Mouse (Mus musculus) embryonic facial prominence, embryonic 10.5 days (tissue): Measurements from ENCODE around the gene 1700017B05Rik. TPM values are rescaled to one million over a fixed set of nuclear protein-coding genes. Genes with fewer than 3 reads are reported as not detected.
"Not testable (repeated sequence)": the region's sequence is repeated elsewhere in the genome, so short reads cannot be mapped to it uniquely, and the experiment has no call there.

Experiments used
- DNase-seq: peaks from one replicate; pipeline ENCODE4 v3.0.0-alpha.2; 2017; ENCODE audit warnings: low spot score
- H3K27ac ChIP-seq: fragments of 300-500 bp; sonication (generic); replicated peaks from 2 replicates; pipeline ENCODE4 v1.5.1; 2016; ENCODE audit warnings: mild to moderate bottlenecking
- H3K27me3 ChIP-seq: fragments of 300-500 bp; sonication (generic); replicated peaks from 2 replicates; pipeline ENCODE4 v1.6.1; 2016; ENCODE audit warnings: low read depth, mild to moderate bottlenecking; ENCODE audit not compliant: poor library complexity, severe bottlenecking
- H3K36me3 ChIP-seq: fragments of 300-500 bp; sonication (generic); replicated peaks from 2 replicates; pipeline ENCODE4 v1.6.1; 2016; ENCODE audit warnings: mild to moderate bottlenecking, moderate library complexity
- H3K4me1 ChIP-seq: fragments of 300-500 bp; sonication (generic); 2 replicates; pipeline ENCODE4 v1.6.1; 2016
- H3K4me3 ChIP-seq: fragments of 300-500 bp; sonication (generic); 2 replicates; pipeline ENCODE4 v1.5.1; 2016; ENCODE audit warnings: mild to moderate bottlenecking, moderate library complexity
- H3K9me3 ChIP-seq: fragments of 300-500 bp; sonication (generic); 2 replicates; pipeline ENCODE4 v1.6.1; 2016; ENCODE audit warnings: mild to moderate bottlenecking
- WGBS: fragments of 180-500 bp; shearing (Covaris S2); methylation state at CpG from one replicate; pipeline ENCODE4 v1.1.7; 2016; 5-methylcytosine and 5-hydroxymethylcytosine counted together
- polyA plus RNA-seq: library from polyadenylated mRNA; unstranded; fragments of >200 nt; fragmentation: Nextera tagmentation; extraction: Ambion mirVana; gene quantifications from 2 replicates; pipeline ENCODE4 v1.2.1, GENCODE M21; 2016

1700017B05Rik gene
- polyA plus RNA-seq, result 15.6 and 16.8 TPM in 2 replicates

DNA sequence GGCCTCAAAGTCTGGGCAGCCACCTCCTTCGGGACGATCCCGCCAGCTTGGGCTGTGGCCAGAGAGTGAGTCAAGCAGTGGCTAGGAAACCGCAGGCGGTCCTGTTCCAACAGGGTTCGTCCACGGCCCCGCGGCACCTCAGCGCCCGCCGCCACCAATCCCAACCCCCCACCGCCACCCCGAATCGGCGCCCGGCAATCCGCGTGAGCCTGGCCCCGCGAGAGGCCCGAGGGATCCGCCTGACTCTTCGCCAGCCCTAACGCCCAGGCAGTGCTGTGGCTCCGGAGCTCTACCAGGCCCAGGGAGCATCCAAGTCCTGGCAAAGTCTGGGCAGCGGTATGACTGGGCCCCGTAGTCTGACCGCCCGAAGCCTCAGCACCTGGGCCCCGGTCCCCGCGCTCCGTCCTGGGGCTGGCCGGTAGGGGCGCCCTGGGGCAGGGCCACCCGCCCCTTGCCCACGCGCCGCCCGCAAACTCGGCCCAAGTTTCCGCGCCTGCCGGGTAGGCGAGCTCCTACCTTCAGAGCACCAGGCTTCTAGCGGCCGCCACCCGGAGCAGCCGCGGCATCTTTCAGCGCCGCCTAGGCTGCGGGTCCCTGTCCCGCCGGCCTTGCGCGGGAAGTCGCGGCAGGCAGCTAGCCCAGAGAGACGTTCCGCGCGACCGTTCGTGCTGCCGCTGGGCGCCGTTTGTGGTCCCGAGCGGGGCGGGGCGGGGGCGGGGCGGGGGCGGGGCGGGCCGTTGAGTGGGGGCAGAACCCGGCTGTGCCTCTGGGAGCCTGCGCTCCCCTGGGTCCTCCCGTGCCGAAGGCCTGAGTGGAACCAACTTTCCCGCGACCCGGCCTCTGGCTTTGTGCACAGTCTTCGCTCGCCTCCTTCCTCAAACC, at the start of gene 1700017B05Rik:
Gene 1700017B05Rik, minus strand, starts transcription at position 700 of the 882 bp plus-strand sequence.
- Histone ChIP-seq H3K4me1 (peaks cover 57% of the 10 kb centered on the region), H3K27ac (peak within 1 kb of the TSS; percentile 92), H3K4me3 (peak within 1 kb of the TSS; percentile 86), H3K36me3 (peaks cover 19% of the 10 kb centered on the region), H3K27me3 (peaks cover 43% of the 10 kb centered on the region), H3K9me3 (no peaks in the 10 kb centered on the region)
- peak; percentile 86 for DNase-seq
- under 1% methylated on average over 87 of the region's 87 CpGs for WGBS

DNA sequence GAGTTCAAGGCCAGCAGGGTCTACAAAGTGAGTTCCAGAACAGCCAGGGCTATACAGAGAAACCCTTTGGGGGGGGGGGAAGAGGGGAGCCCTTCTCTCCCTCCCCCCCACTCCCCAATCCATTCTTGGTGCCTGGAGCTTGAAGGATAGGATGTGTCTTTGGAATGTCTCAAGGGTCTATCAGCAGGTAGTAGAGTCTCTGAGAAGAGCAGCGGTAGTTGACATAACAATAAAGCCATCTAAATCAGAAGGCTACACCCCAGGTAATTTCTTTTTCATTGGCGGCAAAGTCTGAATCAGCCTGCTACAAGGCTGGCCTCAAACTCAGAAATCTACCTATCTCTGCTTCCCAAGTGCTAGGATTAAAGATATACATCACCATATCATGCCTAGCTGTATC, 48.5 kb upstream of the 1700017B05Rik start:
- DNase-seq, result no peak
- Histone ChIP-seq H3K4me3 (no peak overlapping the region), H3K27ac (no peak overlapping the region), H3K27me3 (no peaks in the 10 kb centered on the region), H3K4me1 (no peaks in the 10 kb centered on the region), H3K9me3 (no peaks in the 10 kb centered on the region), H3K36me3 (no peaks in the 10 kb centered on the region)
- 93% methylated on average over 2 of the region's 2 CpGs for WGBS

- WGBS, result 90% methylated on average over 4 of the region's 4 CpGs
- Histone ChIP-seq H3K27ac (no peak overlapping the region), H3K4me3 (no peak overlapping the region), H3K36me3 (no peaks in the 10 kb centered on the region), H3K9me3 (no peaks in the 10 kb centered on the region), H3K4me1 (no peaks in the 10 kb centered on the region), H3K27me3 (no peaks in the 10 kb centered on the region)
- DNase-seq, result no peak
Measured at GRCm38 (mm10) chr9:57309353-57309752, 46.9 kb upstream of the 1700017B05Rik start.

DNA sequence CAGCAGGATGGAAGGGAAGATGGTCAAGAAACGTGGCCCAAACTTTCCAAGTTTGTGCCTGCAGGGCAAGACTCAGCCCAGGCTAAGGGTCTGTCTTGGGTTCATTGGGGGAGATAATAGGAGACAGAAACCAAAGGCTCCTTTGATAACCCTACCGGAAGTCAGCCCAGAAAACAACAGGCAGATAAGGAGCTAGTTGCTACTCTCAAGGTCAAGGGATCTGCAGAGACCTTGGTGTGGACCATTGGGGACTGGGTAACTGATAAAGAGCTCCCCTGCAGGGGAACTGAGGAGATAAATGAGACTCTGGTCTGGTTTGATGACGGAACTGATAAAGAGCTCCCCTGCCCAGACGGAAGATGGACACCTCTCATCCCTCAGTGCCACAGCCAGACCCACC, 45.0 kb upstream of the 1700017B05Rik start:
- Histone ChIP-seq H3K4me3 (no peak overlapping the region), H3K4me1 (no peaks in the 10 kb centered on the region), H3K27me3 (no peaks in the 10 kb centered on the region), H3K27ac (no peak overlapping the region), H3K9me3 (no peaks in the 10 kb centered on the region), H3K36me3 (no peaks in the 10 kb centered on the region)
- WGBS, result 76% methylated on average over 4 of the region's 4 CpGs
- DNase-seq, result no peak

DNA sequence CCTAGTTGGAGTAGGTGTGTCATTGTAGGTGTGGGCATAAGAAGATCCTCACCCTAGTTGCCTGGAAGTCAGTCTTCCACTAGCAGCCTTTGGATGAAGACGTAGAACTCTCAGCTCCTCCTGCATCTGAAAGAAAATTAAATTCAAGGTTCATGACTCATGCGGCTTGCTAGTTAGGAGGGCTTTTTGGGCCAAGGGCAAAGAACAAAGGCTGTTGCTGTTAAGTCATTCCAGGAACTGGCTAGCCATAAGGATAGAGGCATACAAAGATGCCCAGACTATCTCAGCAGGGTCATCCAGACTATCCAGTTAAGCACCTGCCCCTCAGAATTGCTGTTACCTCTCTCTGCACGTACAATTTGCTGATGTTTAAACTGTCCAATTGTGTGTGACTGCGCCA, 42.3 kb upstream of the 1700017B05Rik start:
- not testable (repeated sequence) for H3K4me1 ChIP-seq, DNase-seq, H3K27me3 ChIP-seq, H3K36me3 ChIP-seq, H3K9me3 ChIP-seq, H3K4me3 ChIP-seq, H3K27ac ChIP-seq
- WGBS, result 96% methylated on average over 4 of the region's 4 CpGs

DNA sequence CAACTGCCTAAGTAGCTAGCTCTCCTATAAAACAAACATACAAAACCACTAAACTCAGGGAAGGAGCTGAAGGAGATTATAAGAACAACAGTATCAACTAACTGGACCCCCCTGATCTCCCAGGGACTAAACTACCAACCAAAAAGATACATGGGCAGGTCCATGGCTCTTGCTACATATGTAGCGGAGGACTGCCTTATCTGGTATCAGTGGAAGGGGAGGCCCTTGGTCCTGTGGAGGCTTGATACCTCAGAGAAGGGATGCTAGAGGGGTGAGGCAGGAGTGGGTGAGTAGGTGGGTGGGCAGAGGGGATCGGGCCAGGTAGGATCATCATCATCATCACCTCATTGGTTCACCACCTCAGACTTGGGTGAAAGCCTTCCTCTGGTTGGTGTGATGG, 41.8 kb upstream of the 1700017B05Rik start:
- Histone ChIP-seq H3K27me3 (no peaks in the 10 kb centered on the region), H3K27ac (no peak overlapping the region), H3K9me3 (no peaks in the 10 kb centered on the region), H3K4me3 (no peak overlapping the region), H3K36me3 (no peaks in the 10 kb centered on the region), H3K4me1 (no peaks in the 10 kb centered on the region)
- WGBS, result 84% methylated on average over 2 of the region's 2 CpGs
- no peak for DNase-seq

DNA sequence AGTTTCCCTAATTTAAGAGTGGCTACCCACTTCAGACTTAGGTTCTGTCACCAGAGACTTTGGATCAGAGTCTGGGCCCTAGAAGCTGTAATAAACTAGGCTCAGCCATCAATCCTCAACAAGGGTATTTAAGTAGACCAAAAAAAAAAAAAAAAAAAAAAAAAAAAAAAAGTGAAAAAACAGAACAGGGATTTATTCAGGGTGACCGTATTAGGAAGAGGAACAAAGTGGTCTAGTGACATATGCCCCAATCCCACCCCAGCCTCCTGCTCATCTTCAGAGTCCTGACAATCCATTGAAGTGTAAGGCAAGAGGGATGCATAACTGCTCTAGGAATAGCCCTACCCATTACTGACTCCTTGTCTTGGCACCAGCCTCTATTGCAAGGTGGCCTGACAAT, 40.9 kb upstream of the 1700017B05Rik start:
- WGBS, result 94% methylated on average over 1 of the region's 1 CpGs
- no peak for DNase-seq
- no peaks in the 10 kb centered on the region for H3K36me3 ChIP-seq
- H3K4me1 ChIP-seq, result no peaks in the 10 kb centered on the region
- no peak overlapping the region for H3K4me3 ChIP-seq
- no peaks in the 10 kb centered on the region for H3K27me3 ChIP-seq
- no peaks in the 10 kb centered on the region for H3K9me3 ChIP-seq
- H3K27ac ChIP-seq, result no peak overlapping the region

DNA sequence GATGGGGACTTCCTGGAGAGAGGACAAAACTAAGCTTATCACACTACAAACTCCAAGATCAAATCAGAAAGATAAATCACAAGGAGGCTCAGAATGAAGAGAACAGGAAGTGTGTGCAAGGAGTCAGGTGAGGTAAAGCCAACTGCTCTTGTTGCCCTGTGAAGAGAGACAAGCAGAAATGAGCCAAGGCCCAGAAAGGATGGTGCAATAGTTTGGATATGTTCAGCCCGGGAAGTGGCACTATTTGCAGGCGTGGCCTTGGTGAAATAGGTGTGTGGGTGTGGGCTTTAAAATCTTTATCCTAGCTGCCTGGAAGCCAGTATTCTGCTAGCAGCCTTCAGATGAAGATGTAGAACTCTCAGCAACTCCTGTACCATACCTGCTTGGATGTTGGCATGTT, 38.4 kb upstream of the 1700017B05Rik start:
- H3K4me3 ChIP-seq, result no peak overlapping the region
- peaks cover 5% of the 10 kb centered on the region; the same call in 1 of the 2 replicates for H3K4me1 ChIP-seq
- no peaks in the 10 kb centered on the region for H3K36me3 ChIP-seq
- no peaks in the 10 kb centered on the region for H3K9me3 ChIP-seq
- H3K27ac ChIP-seq, result no peak overlapping the region
- WGBS, result 88% methylated on average over 2 of the region's 2 CpGs
- H3K27me3 ChIP-seq, result no peaks in the 10 kb centered on the region
- no peak for DNase-seq

- WGBS, result 85% methylated on average over 6 of the region's 6 CpGs
- Histone ChIP-seq H3K36me3 (no peaks in the 10 kb centered on the region), H3K27ac (no peak overlapping the region), H3K9me3 (no peaks in the 10 kb centered on the region), H3K27me3 (no peaks in the 10 kb centered on the region), H3K4me1 (peaks cover 5% of the 10 kb centered on the region; the same call in 1 of the 2 replicates), H3K4me3 (no peak overlapping the region)
- no peak for DNase-seq
Measured at GRCm38 (mm10) chr9:57299790-57300477, 37.5 kb upstream of the 1700017B05Rik start.

DNA sequence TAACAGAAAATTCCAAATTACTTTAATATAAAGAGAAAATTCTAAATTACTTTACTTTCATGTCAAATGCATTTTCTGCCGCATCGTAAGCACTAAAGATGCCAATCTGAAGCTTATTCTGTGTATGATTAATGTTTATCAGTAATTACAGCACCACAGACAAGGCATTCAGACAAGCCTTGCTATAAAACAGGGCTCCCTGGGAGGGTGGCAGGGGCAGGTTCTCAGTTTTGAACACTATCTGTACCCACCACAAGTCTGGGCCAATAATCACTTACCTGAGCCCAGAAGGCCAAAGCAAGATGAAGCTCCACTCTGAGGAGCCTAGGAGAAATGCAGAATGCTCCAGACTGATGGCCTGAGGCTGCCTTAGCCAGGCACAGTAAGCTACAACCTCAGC, 35.5 kb upstream of the 1700017B05Rik start:
- H3K36me3 ChIP-seq, result no peaks in the 10 kb centered on the region
- no peaks in the 10 kb centered on the region for H3K9me3 ChIP-seq
- no peak overlapping the region for H3K4me3 ChIP-seq
- H3K27ac ChIP-seq, result no peak overlapping the region
- WGBS, result 94% methylated on average over 2 of the region's 2 CpGs
- DNase-seq, result no peak
- peaks cover 5% of the 10 kb centered on the region; the same call in 1 of the 2 replicates for H3K4me1 ChIP-seq
- no peaks in the 10 kb centered on the region for H3K27me3 ChIP-seq

- no peaks in the 10 kb centered on the region for H3K27me3 ChIP-seq
- H3K27ac ChIP-seq, result 0 out of 2 replicates have a peak overlapping the region, but pooled peaks have one; percentile 2
- H3K9me3 ChIP-seq, result no peaks in the 10 kb centered on the region
- no peak for DNase-seq
- peaks cover 5% of the 10 kb centered on the region; the same call in 1 of the 2 replicates for H3K4me1 ChIP-seq
- 69% methylated on average over 8 of the region's 8 CpGs for WGBS
- H3K36me3 ChIP-seq, result no peaks in the 10 kb centered on the region
- no peak overlapping the region for H3K4me3 ChIP-seq
Measured at GRCm38 (mm10) chr9:57296277-57296676, 33.9 kb upstream of the 1700017B05Rik start.

- H3K9me3 ChIP-seq, result no peaks in the 10 kb centered on the region
- no peak overlapping the region for H3K27ac ChIP-seq
- H3K36me3 ChIP-seq, result no peaks in the 10 kb centered on the region
- 85% methylated on average over 3 of the region's 3 CpGs for WGBS
- H3K4me3 ChIP-seq, result no peak overlapping the region
- H3K27me3 ChIP-seq, result no peaks in the 10 kb centered on the region
- H3K4me1 ChIP-seq, result peaks cover 5% of the 10 kb centered on the region; the same call in 1 of the 2 replicates
- no peak for DNase-seq
Measured at GRCm38 (mm10) chr9:57295666-57296065, 33.3 kb upstream of the 1700017B05Rik start.
